Mouse (Mus musculus) CH12.LX (cell line): Measurements from ENCODE around the gene Rph3al. TPM values are rescaled to one million over a fixed set of nuclear protein-coding genes. Genes with fewer than 3 reads are reported as not detected.

ENCODE experiments used
- DNase-seq: peaks from one replicate; pipeline ENCODE4 v3.0.0-alpha.2; 2013; ENCODE audit errors: extremely low read depth
- H3K27ac ChIP-seq: 2 replicates; pipeline ENCODE4 v1.5.1; 2012; ENCODE audit warnings: low read depth, mild to moderate bottlenecking, control low read depth, moderate library complexity; ENCODE audit not compliant: insufficient read depth
- H3K27me3 ChIP-seq: replicated peaks from 2 replicates; pipeline ENCODE3; 2012; ENCODE audit warnings: inconsistent platforms
- H3K36me3 ChIP-seq, 2 experiments: replicated peaks in 1 of 2; 2 replicates each; pipeline versions ENCODE3 to v1.6.1; 2012; ENCODE audit warnings: inconsistent platforms in 1 of 2, low read length in 1 of 2, mild to moderate bottlenecking in 1 of 2, mixed read lengths in 1 of 2, moderate library complexity in 1 of 2; ENCODE audit not compliant: control insufficient read depth in 1 of 2, insufficient read depth in 1 of 2
- H3K4me1 ChIP-seq, 2 experiments: 2 replicates each; pipeline ENCODE4 v1.6.1; 2012; ENCODE audit warnings: inconsistent platforms in 1 of 2, moderate library complexity in 1 of 2; ENCODE audit not compliant: insufficient read depth in 2 of 2, control insufficient read depth in 1 of 2
- H3K4me2 ChIP-seq: 2 replicates; pipeline ENCODE4 v1.6.1; 2012; ENCODE audit warnings: low read depth, mild to moderate bottlenecking, control low read depth; ENCODE audit not compliant: poor library complexity, insufficient read depth, severe bottlenecking
- H3K4me3 ChIP-seq, 3 experiments: fragments of 150-350 bp in 1 of 3; sonication (generic) in 1 of 3; replicated peaks in 1 of 3; 2 replicates each; pipeline versions ENCODE3 to v1.5.1; 2011 to 2012; ENCODE audit warnings: low read depth in 2 of 3, low read length in 2 of 3, mild to moderate bottlenecking in 2 of 3, moderate library complexity in 2 of 3, control low read depth in 1 of 3, improper control_type of control experiment in 1 of 3, inconsistent platforms in 1 of 3, mixed read lengths in 1 of 3; ENCODE audit not compliant: poor library complexity in 1 of 3
- H3K79me2 ChIP-seq: replicated peaks from 2 replicates; pipeline ENCODE4 v1.6.1; 2012; ENCODE audit warnings: mild to moderate bottlenecking, moderate library complexity; ENCODE audit not compliant: control insufficient read depth, poor library complexity, insufficient read depth, severe bottlenecking; ENCODE audit errors: extremely low read depth
- H3K9ac ChIP-seq: 2 replicates; pipeline ENCODE4 v1.6.1; 2012; ENCODE audit warnings: low read depth, mild to moderate bottlenecking, control low read depth, moderate library complexity; ENCODE audit not compliant: insufficient read depth
- H3K9me3 ChIP-seq: replicated peaks from 2 replicates; pipeline ENCODE3; 2012; ENCODE audit warnings: low read length, inconsistent platforms, mixed read lengths
- BHLHE40 ChIP-seq: IDR thresholded peaks from 2 replicates; pipeline ENCODE4 v1.6.1; 2011; ENCODE audit warnings: mild to moderate bottlenecking, low read depth, low read length, improper control_type of control experiment
- CTCF ChIP-seq, 2 experiments: IDR thresholded peaks in 1 of 2; conservative IDR thresholded peaks in 1 of 2; 2 replicates each; pipeline ENCODE4 v1.5.1; 2011 to 2012; ENCODE audit warnings: low read depth in 2 of 2, low read length in 2 of 2, improper control_type of control experiment in 1 of 2, inconsistent platforms in 1 of 2, mild to moderate bottlenecking in 1 of 2, moderate library complexity in 1 of 2
- HCFC1 ChIP-seq: IDR thresholded peaks from 2 replicates; pipeline ENCODE4 v1.6.1; 2012; ENCODE audit warnings: low read depth, mild to moderate bottlenecking, inconsistent platforms, low read length, improper control_type of control experiment
- JUN ChIP-seq: IDR thresholded peaks from 2 replicates; pipeline ENCODE4 v1.6.1; 2011; ENCODE audit warnings: low read depth, mild to moderate bottlenecking, low read length, improper control_type of control experiment, moderate library complexity; ENCODE audit not compliant: insufficient read depth
- JUND ChIP-seq: conservative IDR thresholded peaks from 2 replicates; pipeline ENCODE4 v1.6.1; 2011; ENCODE audit warnings: low read depth, low read length, improper control_type of control experiment
- KAT2A ChIP-seq: IDR thresholded peaks from 2 replicates; pipeline ENCODE4 v1.6.1; 2012; ENCODE audit warnings: low read length, improper control_type of control experiment, inconsistent platforms; ENCODE audit not compliant: insufficient replicate concordance
- MAFK ChIP-seq: IDR thresholded peaks from 2 replicates; pipeline ENCODE4 v1.6.1; 2011; ENCODE audit warnings: low read length, improper control_type of control experiment; ENCODE audit not compliant: insufficient replicate concordance
- MAX ChIP-seq: IDR thresholded peaks from 2 replicates; pipeline ENCODE4 v1.6.1; 2011; ENCODE audit warnings: low read length, improper control_type of control experiment
- MEF2A ChIP-seq: IDR thresholded peaks from 2 replicates; pipeline ENCODE4 v1.6.1; 2014; ENCODE audit warnings: low read depth, mild to moderate bottlenecking, inconsistent platforms, low read length, improper control_type of control experiment, borderline replicate concordance
- MXI1 ChIP-seq: IDR thresholded peaks from 2 replicates; pipeline ENCODE4 v1.6.1; 2011; ENCODE audit warnings: mild to moderate bottlenecking, low read depth, low read length, improper control_type of control experiment
- POLR2A ChIP-seq: IDR thresholded peaks from 2 replicates; pipeline ENCODE4 v1.6.1; 2011; ENCODE audit warnings: low read depth, mild to moderate bottlenecking, improper control_type of control experiment, low read length
- POLR2AphosphoS2 ChIP-seq: IDR thresholded peaks from 2 replicates; pipeline ENCODE4 v1.6.1; 2011; ENCODE audit warnings: low read depth, low read length, improper control_type of control experiment
- TCF12 ChIP-seq: IDR thresholded peaks from 2 replicates; pipeline ENCODE4 v1.6.1; 2014; ENCODE audit warnings: low read depth, mild to moderate bottlenecking, inconsistent platforms, low read length, improper control_type of control experiment
- UBTF ChIP-seq: IDR thresholded peaks from 2 replicates; pipeline ENCODE4 v1.6.1; 2012; ENCODE audit warnings: low read depth, mild to moderate bottlenecking, inconsistent platforms, low read length, improper control_type of control experiment, moderate library complexity
- USF1 ChIP-seq: IDR thresholded peaks from 2 replicates; pipeline ENCODE4 v1.6.1; 2014; ENCODE audit warnings: low read depth, mild to moderate bottlenecking, inconsistent platforms, low read length, improper control_type of control experiment
- USF2 ChIP-seq: conservative IDR thresholded peaks from 2 replicates; pipeline ENCODE4 v1.6.1; 2011; ENCODE audit warnings: low read depth, low read length, improper control_type of control experiment
- ZC3H11A ChIP-seq: IDR thresholded peaks from 2 replicates; pipeline ENCODE4 v1.6.1; 2012; ENCODE audit warnings: low read depth, mild to moderate bottlenecking, inconsistent platforms, low read length, improper control_type of control experiment
- ZKSCAN1 ChIP-seq: IDR thresholded peaks from 2 replicates; pipeline ENCODE4 v1.6.1; 2012; ENCODE audit warnings: low read depth, inconsistent platforms, low read length, improper control_type of control experiment, borderline replicate concordance
- ZMIZ1 ChIP-seq: IDR thresholded peaks from 2 replicates; pipeline ENCODE4 v1.6.1; 2012; ENCODE audit warnings: low read depth, mild to moderate bottlenecking, inconsistent platforms, low read length, improper control_type of control experiment
- ZNF384 ChIP-seq: IDR thresholded peaks from 2 replicates; pipeline ENCODE4 v1.6.1; 2012; ENCODE audit warnings: low read depth, low read length, improper control_type of control experiment, inconsistent platforms
- dilution Hi-C: fragments of 300-500 bp; cut with MboI; formaldehyde crosslinking; loops from 2 replicates; pipeline ENCODE4 v1.14.3; 2020; ENCODE audit warnings: low sequenced_read_pairs; ENCODE audit not compliant: extremely low pct_unique_long_range_greater_than_20kb, extremely low pct_ligation_motif_present
- in situ Hi-C: fragments of 300-500 bp; cut with MboI; formaldehyde crosslinking; loops from 3 replicates; pipeline ENCODE4 v1.14.3; 2019; ENCODE audit warnings: low sequenced_read_pairs, low pct_ligation_motif_present, low pct_unique_long_range_greater_than_20kb, mixed read lengths
- polyA plus RNA-seq: library from polyadenylated mRNA; unstranded; fragments of >175 nt; gene quantifications from 2 replicates; pipeline ENCODE4 v1.2.1, GENCODE M21; 2012; ENCODE audit warnings: low read depth; ENCODE audit not compliant: insufficient read length
- total RNA-seq, 2 experiments: library from RNA; depleted of rRNA; stranded (reverse); fragments of 300-350 nt in 1 of 2; fragments of >200 nt in 1 of 2; gene quantifications; 2 replicates each; pipeline ENCODE4 v1.2.3; 2012 to 2014

Rph3al gene
- total and polyA plus RNA-seq, 3 experiments: 0.34 to 0.39 TPM; not detected in 1

GRCm38 (mm10) chr11:75849552-75849951, 88.7 kb downstream of the Rph3al start:
- H3K79me2 ChIP-seq: no peaks in the 10 kb centered on the region
- no peaks in the 10 kb centered on the region for H3K36me3 ChIP-seq
- no peak for DNase-seq
- no peak overlapping the region for H3K27ac ChIP-seq
- H3K4me3 ChIP-seq: no peak overlapping the region
- no peaks in the 10 kb centered on the region for H3K27me3 ChIP-seq
- H3K4me2 ChIP-seq: no peak overlapping the region
- TF ChIP-seq MAFK (no peak), ZMIZ1 (no peak), UBTF (no peak), MXI1 (no peak), USF1 (no peak), USF2 (no peak)
- H3K9ac ChIP-seq: no peak overlapping the region
- H3K9me3 ChIP-seq: no peaks in the 10 kb centered on the region
- dilution Hi-C loops (no loop called here), in situ Hi-C loops (no loop called here)
- H3K4me1 ChIP-seq: peaks cover 0 to 11% of the 10 kb centered on the region in 2 experiments; a peak in 2 of 4 replicates

GRCm38 (mm10) chr11:75846589-75846988, 91.6 kb downstream of the Rph3al start:
- DNase-seq: no peak
- no peaks in the 10 kb centered on the region for H3K27me3 ChIP-seq
- no peak overlapping the region for H3K4me2 ChIP-seq
- dilution Hi-C loops: no loop called here
- no peaks in the 10 kb centered on the region for H3K79me2 ChIP-seq
- H3K9ac ChIP-seq: no peak overlapping the region
- no peak overlapping the region for H3K4me3 ChIP-seq
- peaks cover 0 to 16% of the 10 kb centered on the region in 2 experiments; a peak in 2 of 4 replicates for H3K4me1 ChIP-seq
- H3K27ac ChIP-seq: no peak overlapping the region
- TF ChIP-seq USF2 (no peak), ZKSCAN1 (no peak), POLR2AphosphoS2 (no peak), KAT2A (no peak), MAX (no peak), BHLHE40 (no peak), ZC3H11A (no peak), MEF2A (no peak)
- TF ChIP-seq, all 38 proteins: peak for 0
- in situ Hi-C loops: no loop called here
- Histone ChIP-seq H3K9me3 (no peaks in the 10 kb centered on the region), H3K36me3 (no peaks in the 10 kb centered on the region)

GRCm38 (mm10) chr11:75845675-75846074, 92.6 kb downstream of the Rph3al start:
- Histone ChIP-seq H3K9me3 (no peaks in the 10 kb centered on the region), H3K9ac (no peak overlapping the region), H3K4me3 (no peak overlapping the region), H3K79me2 (no peaks in the 10 kb centered on the region), H3K4me1 (peaks cover 0 to 16% of the 10 kb centered on the region in 2 experiments; a peak in 2 of 4 replicates), H3K4me2 (no peak overlapping the region), H3K27me3 (no peaks in the 10 kb centered on the region), H3K27ac (no peak overlapping the region), H3K36me3 (no peaks in the 10 kb centered on the region)
- no peak for DNase-seq
- TF ChIP-seq JUN: no peak
- TF ChIP-seq TCF12: no peak
- TF ChIP-seq USF2: no peak
- TF ChIP-seq ZNF384: no peak
- TF ChIP-seq USF1: no peak
- no peak for TF ChIP-seq CTCF (conservative IDR thresholded peaks at IDR 0.05 in 1 of 2, IDR thresholded peaks at IDR 0.05 in 1 of 2; ENCODE audit: low read depth in 2 of 2, low read length in 2 of 2)
- no peak for TF ChIP-seq JUND
- TF ChIP-seq HCFC1: no peak
- no peak for TF ChIP-seq ZC3H11A
- TF ChIP-seq POLR2A: no peak
- dilution Hi-C loops (no loop called here), in situ Hi-C loops (no loop called here)
